Mouse (Mus musculus): Measurements from ENCODE around the gene Cdk6. TPM values are rescaled to one million over a fixed set of nuclear protein-coding genes. Genes with fewer than 3 reads are reported as not detected.

Gene Cdk6
- polyA plus RNA-seq, 1 experiment from 2014 or later: 18.3 TPM

- no peak overlapping the region for H3K4me3 ChIP-seq
- DNase-seq (ENCODE audit: low spot score): no peak
- H3K27ac ChIP-seq: no peak overlapping the region
- H3K27me3 ChIP-seq (ENCODE audit: insufficient read depth, poor library complexity, severe bottlenecking): no peaks in the 10 kb centered on the region
- H3K4me1 ChIP-seq (replicated peaks): no peaks in the 10 kb centered on the region
- no peaks in the 10 kb centered on the region for H3K36me3 ChIP-seq
- WGBS: 80% methylated on average over 5 of the region's 5 CpGs
- no peaks in the 10 kb centered on the region for H3K9me3 ChIP-seq
These were observed 150.6 kb downstream of the Cdk6 start for GRCm38 (mm10) chr5:3491883-3492282.

GRCm38 (mm10) chr5:3492776-3493636 is 151.7 kb downstream of the Cdk6 start:
- Histone ChIP-seq H3K36me3 (no peaks in the 10 kb centered on the region), H3K4me3 (no peak overlapping the region), H3K27me3 (ENCODE audit: insufficient read depth, poor library complexity, severe bottlenecking) (no peaks in the 10 kb centered on the region), H3K4me1 (replicated peaks) (no peaks in the 10 kb centered on the region), H3K27ac (no peak overlapping the region), H3K9me3 (no peaks in the 10 kb centered on the region)
- WGBS: 89% methylated on average over 13 of the region's 13 CpGs
- DNase-seq (ENCODE audit: low spot score): no peak

- Histone ChIP-seq H3K36me3 (no peaks in the 10 kb centered on the region), H3K9me3 (no peaks in the 10 kb centered on the region), H3K4me3 (no peak overlapping the region), H3K4me1 (replicated peaks) (no peaks in the 10 kb centered on the region), H3K27me3 (ENCODE audit: insufficient read depth, poor library complexity, severe bottlenecking) (no peaks in the 10 kb centered on the region), H3K27ac (no peak overlapping the region)
- DNase-seq (ENCODE audit: low spot score): no peak
- 92% methylated on average over 9 of the region's 9 CpGs for WGBS
These were observed 152.7 kb downstream of the Cdk6 start for GRCm38 (mm10) chr5:3493968-3494367.

GRCm38 (mm10) chr5:3494452-3495187 is 153.3 kb downstream of the Cdk6 start:
- DNase-seq (ENCODE audit: low spot score): no peak
- no peaks in the 10 kb centered on the region for H3K4me1 ChIP-seq (replicated peaks)
- H3K27me3 ChIP-seq (ENCODE audit: insufficient read depth, poor library complexity, severe bottlenecking): no peaks in the 10 kb centered on the region
- no peak overlapping the region for H3K4me3 ChIP-seq
- no peaks in the 10 kb centered on the region for H3K36me3 ChIP-seq
- WGBS: 89% methylated on average over 8 of the region's 8 CpGs
- no peaks in the 10 kb centered on the region for H3K9me3 ChIP-seq
- H3K27ac ChIP-seq: no peak overlapping the region

GRCm38 (mm10) chr5:3497505-3497925 is 156.2 kb downstream of the Cdk6 start:
- Histone ChIP-seq H3K4me3 (no peak overlapping the region), H3K9me3 (no peaks in the 10 kb centered on the region), H3K36me3 (no peaks in the 10 kb centered on the region), H3K27me3 (ENCODE audit: insufficient read depth, poor library complexity, severe bottlenecking) (no peaks in the 10 kb centered on the region), H3K27ac (no peak overlapping the region), H3K4me1 (replicated peaks) (peaks cover 4% of the 10 kb centered on the region; the same call in 1 of the 2 replicates)
- 90% methylated on average over 5 of the region's 5 CpGs for WGBS
- DNase-seq (ENCODE audit: low spot score): no peak

GRCm38 (mm10) chr5:3500298-3500697 is 159.0 kb downstream of the Cdk6 start:
- Histone ChIP-seq H3K27ac (no peak overlapping the region), H3K4me1 (replicated peaks) (peaks cover 4% of the 10 kb centered on the region), H3K9me3 (no peaks in the 10 kb centered on the region), H3K4me3 (no peak overlapping the region), H3K36me3 (no peaks in the 10 kb centered on the region), H3K27me3 (ENCODE audit: insufficient read depth, poor library complexity, severe bottlenecking) (no peaks in the 10 kb centered on the region)
- no peak for DNase-seq (ENCODE audit: low spot score)
- 90% methylated on average over 5 of the region's 5 CpGs for WGBS

- Histone ChIP-seq H3K36me3 (no peaks in the 10 kb centered on the region), H3K9me3 (no peaks in the 10 kb centered on the region), H3K27ac (no peak overlapping the region), H3K4me1 (replicated peaks) (peaks cover 4% of the 10 kb centered on the region), H3K27me3 (ENCODE audit: insufficient read depth, poor library complexity, severe bottlenecking) (no peaks in the 10 kb centered on the region), H3K4me3 (no peak overlapping the region)
- WGBS: 81% methylated on average over 8 of the region's 8 CpGs
- no peak for DNase-seq (ENCODE audit: low spot score)
These were observed 159.8 kb downstream of the Cdk6 start for GRCm38 (mm10) chr5:3500957-3501563.

GRCm38 (mm10) chr5:3501564-3502001 is 160.3 kb downstream of the Cdk6 start:
- WGBS: 54% methylated on average over 8 of the region's 8 CpGs
- H3K36me3 ChIP-seq: no peaks in the 10 kb centered on the region
- DNase-seq (ENCODE audit: low spot score): no peak
- no peak overlapping the region for H3K4me3 ChIP-seq
- H3K4me1 ChIP-seq (replicated peaks): peaks cover 4% of the 10 kb centered on the region
- H3K27ac ChIP-seq: no peak overlapping the region
- no peaks in the 10 kb centered on the region for H3K27me3 ChIP-seq (ENCODE audit: insufficient read depth, poor library complexity, severe bottlenecking)
- no peaks in the 10 kb centered on the region for H3K9me3 ChIP-seq

GRCm38 (mm10) chr5:3502610-3503350 is 161.5 kb downstream of the Cdk6 start:
- no peak overlapping the region for H3K4me3 ChIP-seq
- H3K4me1 ChIP-seq (replicated peaks): peaks cover 4% of the 10 kb centered on the region
- H3K9me3 ChIP-seq: no peaks in the 10 kb centered on the region
- DNase-seq (ENCODE audit: low spot score): no peak
- WGBS: 75% methylated on average over 11 of the region's 11 CpGs
- no peak overlapping the region for H3K27ac ChIP-seq
- H3K36me3 ChIP-seq: no peaks in the 10 kb centered on the region
- no peaks in the 10 kb centered on the region for H3K27me3 ChIP-seq (ENCODE audit: insufficient read depth, poor library complexity, severe bottlenecking)

GRCm38 (mm10) chr5:3503373-3503772 is 162.1 kb downstream of the Cdk6 start:
- no peak for DNase-seq (ENCODE audit: low spot score)
- 82% methylated on average over 4 of the region's 4 CpGs for WGBS
- Histone ChIP-seq H3K36me3 (no peaks in the 10 kb centered on the region), H3K27ac (no peak overlapping the region), H3K4me1 (replicated peaks) (peaks cover 4% of the 10 kb centered on the region), H3K27me3 (ENCODE audit: insufficient read depth, poor library complexity, severe bottlenecking) (no peaks in the 10 kb centered on the region), H3K4me3 (no peak overlapping the region), H3K9me3 (no peaks in the 10 kb centered on the region)

- H3K4me3 ChIP-seq: no peak overlapping the region
- peaks cover 4% of the 10 kb centered on the region for H3K4me1 ChIP-seq (replicated peaks)
- H3K9me3 ChIP-seq: no peaks in the 10 kb centered on the region
- H3K27me3 ChIP-seq (ENCODE audit: insufficient read depth, poor library complexity, severe bottlenecking): no peaks in the 10 kb centered on the region
- DNase-seq (ENCODE audit: low spot score): no peak
- H3K36me3 ChIP-seq: no peaks in the 10 kb centered on the region
- WGBS: 91% methylated on average over 9 of the region's 9 CpGs
- H3K27ac ChIP-seq: no peak overlapping the region
These were observed 162.6 kb downstream of the Cdk6 start for GRCm38 (mm10) chr5:3503836-3504323.

- Histone ChIP-seq H3K36me3 (no peaks in the 10 kb centered on the region), H3K4me1 (replicated peaks) (peaks cover 4% of the 10 kb centered on the region), H3K4me3 (no peak overlapping the region), H3K9me3 (no peaks in the 10 kb centered on the region), H3K27ac (no peak overlapping the region), H3K27me3 (ENCODE audit: insufficient read depth, poor library complexity, severe bottlenecking) (no peaks in the 10 kb centered on the region)
- no peak for DNase-seq (ENCODE audit: low spot score)
- WGBS: 77% methylated on average over 4 of the region's 4 CpGs
These were observed 163.2 kb downstream of the Cdk6 start for GRCm38 (mm10) chr5:3504453-3504852.

Measured in hindbrain, embryonic 10.5 days (tissue).